Mouse (Mus musculus): ENCODE measurements around the gene Mfsd4a.

Mfsd4a gene

GRCm38 (mm10) chr1:132067261-132068255 is at the start of gene Mfsd4a:
Gene Mfsd4a, minus strand, starts transcription at chr1:132068062.
- DNase-seq (ENCODE audit: low spot score) = peak; percentile 5

- DNase-seq (ENCODE audit: low spot score) = peak; percentile 62
Observed at GRCm38 (mm10) chr1:132116606-132117005, 48.7 kb upstream of the Mfsd4a start.

GRCm38 (mm10) chr1:132113098-132113497 is 45.2 kb upstream of the Mfsd4a start:
- no peak for DNase-seq (ENCODE audit: low spot score)

- no peak for DNase-seq (ENCODE audit: low spot score)
Observed at GRCm38 (mm10) chr1:132112426-132112825, 44.6 kb upstream of the Mfsd4a start.

- no peak for DNase-seq (ENCODE audit: low spot score)
Observed at GRCm38 (mm10) chr1:132111411-132111810, 43.5 kb upstream of the Mfsd4a start.

- no peak for DNase-seq (ENCODE audit: low spot score)
Observed at GRCm38 (mm10) chr1:132109368-132109767, 41.5 kb upstream of the Mfsd4a start.

- no peak for DNase-seq (ENCODE audit: low spot score)
Observed at GRCm38 (mm10) chr1:132104353-132104752, 36.5 kb upstream of the Mfsd4a start.

GRCm38 (mm10) chr1:132101953-132102697 is 34.3 kb upstream of the Mfsd4a start:
- no peak for DNase-seq (ENCODE audit: low spot score)

GRCm38 (mm10) chr1:132099775-132100174 is 31.9 kb upstream of the Mfsd4a start:
- DNase-seq (ENCODE audit: low spot score) = no peak

- DNase-seq (ENCODE audit: low spot score) = no peak
Observed at GRCm38 (mm10) chr1:132099016-132099415, 31.2 kb upstream of the Mfsd4a start.

GRCm38 (mm10) chr1:132098076-132098475 is 30.2 kb upstream of the Mfsd4a start:
- DNase-seq (ENCODE audit: low spot score) = no peak

GRCm38 (mm10) chr1:132095356-132096004 is 27.6 kb upstream of the Mfsd4a start:
- no peak for DNase-seq (ENCODE audit: low spot score)

GRCm38 (mm10) chr1:132093269-132093668 is 25.4 kb upstream of the Mfsd4a start:
- no peak for DNase-seq (ENCODE audit: low spot score)

GRCm38 (mm10) chr1:132090266-132090665 is 22.4 kb upstream of the Mfsd4a start:
- DNase-seq (ENCODE audit: low spot score) = no peak

GRCm38 (mm10) chr1:132089767-132090166 is 21.9 kb upstream of the Mfsd4a start:
- DNase-seq (ENCODE audit: low spot score) = no peak

- no peak for DNase-seq (ENCODE audit: low spot score)
Observed at GRCm38 (mm10) chr1:132088181-132088671, 20.4 kb upstream of the Mfsd4a start.

- no peak for DNase-seq (ENCODE audit: low spot score)
Observed at GRCm38 (mm10) chr1:132085181-132086049, 17.6 kb upstream of the Mfsd4a start.

- DNase-seq (ENCODE audit: low spot score) = no peak
Observed at GRCm38 (mm10) chr1:132078413-132078812, 10.6 kb upstream of the Mfsd4a start.

GRCm38 (mm10) chr1:132075576-132075975 is 7.7 kb upstream of the Mfsd4a start:
- DNase-seq (ENCODE audit: low spot score) = no peak

GRCm38 (mm10) chr1:132070659-132071058 is 2.8 kb upstream of the Mfsd4a start:
- DNase-seq (ENCODE audit: low spot score) = no peak

- DNase-seq (ENCODE audit: low spot score) = no peak
Observed at GRCm38 (mm10) chr1:132069436-132069835, 1.6 kb upstream of the Mfsd4a start.
